Mouse (Mus musculus) layer of hippocampus, postnatal 36 days (tissue): Measurements from ENCODE around the gene Mymk. TPM values are rescaled to one million over a fixed set of nuclear protein-coding genes. Genes with fewer than 3 reads are reported as not detected.

Source experiments
- DNase-seq, 2 experiments: peaks; one replicate each; pipeline ENCODE4 v3.0.0; 2022
- total RNA-seq, 2 experiments: library from RNA; stranded (reverse); gene quantifications; 2 replicates each; pipeline ENCODE4 v1.2.3; 2021

The Mymk gene
- total RNA-seq, 2 experiments from 2014 or later: 0.46 to 0.77 TPM

GRCm38 (mm10) chr2:27028437-27029015 lies 43.5 kb downstream of the Mymk start:
- no peak for DNase-seq

- DNase-seq: peak; percentile 89 to 92
Measured at GRCm38 (mm10) chr2:27027618-27028436, 44.2 kb downstream of the Mymk start, which contains the start of gene Slc2a6. Gene Slc2a6 (minus strand): TSS chr2:27027998.

- DNase-seq: no peak
Measured at GRCm38 (mm10) chr2:27026857-27027617, 44.9 kb downstream of the Mymk start.

- no peak for DNase-seq
Measured at GRCm38 (mm10) chr2:27026332-27026731, 45.6 kb downstream of the Mymk start.

- DNase-seq: no peak
Measured at GRCm38 (mm10) chr2:27025545-27025944, 46.4 kb downstream of the Mymk start.

- DNase-seq: peak in 1 of 2 experiments; percentile 51
Measured at GRCm38 (mm10) chr2:27024136-27024535, 47.8 kb downstream of the Mymk start.

GRCm38 (mm10) chr2:27022612-27023011 lies 49.4 kb downstream of the Mymk start:
- no peak for DNase-seq

GRCm38 (mm10) chr2:27021103-27021502 lies 50.9 kb downstream of the Mymk start:
- no peak for DNase-seq

GRCm38 (mm10) chr2:27019530-27019929 lies 52.4 kb downstream of the Mymk start:
- DNase-seq: no peak

- peak; percentile 60 to 71 for DNase-seq
Measured at GRCm38 (mm10) chr2:27017802-27018201, 54.2 kb downstream of the Mymk start.

Other genes starting within 250 kb of the Mymk start
- not detected for gene Abo, start 207.2 kb downstream of the Mymk start, total RNA-seq
- gene Surf6, start 169.3 kb downstream of the Mymk start, total RNA-seq: 10 to 100 TPM; 24.5 to 25.6 TPM
- gene Med22, start 161.5 kb downstream of the Mymk start, total RNA-seq: 10 to 100 TPM; 47.8 to 52.6 TPM
- 100 to 1,000 TPM; 242 to 247 TPM for gene Rpl7a, start 161.4 kb downstream of the Mymk start, total RNA-seq
- gene Surf2, start 155.8 kb downstream of the Mymk start, total RNA-seq: 10 to 100 TPM; 34.4 to 34.5 TPM
- 10 to 100 TPM; 93.3 to 97.0 TPM for gene Surf1, start 155.6 kb downstream of the Mymk start, total RNA-seq
- gene Surf4, start 138.3 kb downstream of the Mymk start, total RNA-seq: 10 to 100 TPM; 59.0 to 59.6 TPM
- gene Stkld1, start 138.1 kb downstream of the Mymk start, total RNA-seq: under 1 TPM in 1 of 2 experiments, not detected in 1; 0.46 TPM
- 10 to 100 TPM; 64.8 to 74.5 TPM for gene Rexo4, start 107.8 kb downstream of the Mymk start, total RNA-seq
- 1 to 10 TPM in 1 of 2 experiments, under 1 TPM in 1; 0.71 to 1.7 TPM for gene Adamts13, start 98.8 kb downstream of the Mymk start, total RNA-seq
- gene Cacfd1, start 62.3 kb downstream of the Mymk start, total RNA-seq: 10 to 100 TPM; 42.8 to 46.6 TPM
- 10 to 100 TPM; 40.1 to 44.9 TPM for gene Slc2a6, start 44.2 kb downstream of the Mymk start, total RNA-seq
- 10 to 100 TPM; 10.5 to 12.3 TPM for gene Adamtsl2, start 7.2 kb upstream of the Mymk start, total RNA-seq
- 100 to 1,000 TPM; 107 to 130 TPM for gene Fam163b, start 70.3 kb upstream of the Mymk start, total RNA-seq
- gene Dbh, start 93.1 kb upstream of the Mymk start, total RNA-seq: under 1 TPM; 0.25 to 0.48 TPM
- gene Sardh, start 176.2 kb upstream of the Mymk start, total RNA-seq: 1 to 10 TPM; 7.2 to 8.7 TPM